Mouse (Mus musculus) cerebellum, adult (tissue): Measurements from ENCODE around the gene Vwa8.

Experiments
- ATAC-seq: cut with Nextera tagmentation; 2 replicates; pipeline ENCODE4 v1.9.2; 2017; ENCODE audit warnings: mild to moderate bottlenecking, moderate library complexity, mixed read lengths; ENCODE audit not compliant: insufficient number of reproducible peaks, low FRiP score, low TSS enrichment

Gene Vwa8

GRCm38 (mm10) chr14:79164925-79165324 is 316.1 kb downstream of the Vwa8 start:
- ATAC-seq: no peak

GRCm38 (mm10) chr14:79174526-79174925 is 325.7 kb downstream of the Vwa8 start:
- no peak for ATAC-seq

GRCm38 (mm10) chr14:79177754-79178153 is 328.9 kb downstream of the Vwa8 start:
- ATAC-seq: no peak

- ATAC-seq: no peak
Measured at GRCm38 (mm10) chr14:79178247-79178646, 329.4 kb downstream of the Vwa8 start.

GRCm38 (mm10) chr14:79180078-79180730 is 331.4 kb downstream of the Vwa8 start:
- ATAC-seq: no peak

- no peak for ATAC-seq
Measured at GRCm38 (mm10) chr14:79181748-79182147, 332.9 kb downstream of the Vwa8 start.

GRCm38 (mm10) chr14:79182801-79183200 is 333.9 kb downstream of the Vwa8 start:
- no peak for ATAC-seq

GRCm38 (mm10) chr14:79183261-79183660 is 334.4 kb downstream of the Vwa8 start:
- ATAC-seq: no peak

- ATAC-seq: no peak
Measured at GRCm38 (mm10) chr14:79184071-79184470, 335.2 kb downstream of the Vwa8 start.

GRCm38 (mm10) chr14:79185018-79185685 is 336.3 kb downstream of the Vwa8 start:
- 0 out of 2 replicates have a peak, but pooled peaks have one; percentile 31 for ATAC-seq

- no peak for ATAC-seq
Measured at GRCm38 (mm10) chr14:79186976-79187375, 338.1 kb downstream of the Vwa8 start.

GRCm38 (mm10) chr14:79196711-79197110 is 347.9 kb downstream of the Vwa8 start:
- ATAC-seq: no peak

- ATAC-seq: no peak
Measured at GRCm38 (mm10) chr14:79198066-79198465, 349.2 kb downstream of the Vwa8 start.

- no peak for ATAC-seq
Measured at GRCm38 (mm10) chr14:79200133-79200891, 351.5 kb downstream of the Vwa8 start.

- no peak for ATAC-seq
Measured at GRCm38 (mm10) chr14:79200892-79201285, 352.0 kb downstream of the Vwa8 start.

- no peak for ATAC-seq
Measured at GRCm38 (mm10) chr14:79202722-79203362, 354.0 kb downstream of the Vwa8 start.

GRCm38 (mm10) chr14:79203496-79204158 is 354.8 kb downstream of the Vwa8 start:
- no peak for ATAC-seq

- no peak for ATAC-seq
Measured at GRCm38 (mm10) chr14:79204866-79205265, 356.0 kb downstream of the Vwa8 start.

GRCm38 (mm10) chr14:79206210-79206609 is 357.4 kb downstream of the Vwa8 start:
- ATAC-seq: no peak

GRCm38 (mm10) chr14:79208468-79208867 is 359.6 kb downstream of the Vwa8 start:
- no peak for ATAC-seq
